Mouse (Mus musculus): ENCODE data around the gene Cacna2d3. TPM values are rescaled to one million over a fixed set of nuclear protein-coding genes. Genes with fewer than 3 reads are reported as not detected.

Gene Cacna2d3
- total RNA-seq, 1 experiment, result 0.40 TPM

DNA sequence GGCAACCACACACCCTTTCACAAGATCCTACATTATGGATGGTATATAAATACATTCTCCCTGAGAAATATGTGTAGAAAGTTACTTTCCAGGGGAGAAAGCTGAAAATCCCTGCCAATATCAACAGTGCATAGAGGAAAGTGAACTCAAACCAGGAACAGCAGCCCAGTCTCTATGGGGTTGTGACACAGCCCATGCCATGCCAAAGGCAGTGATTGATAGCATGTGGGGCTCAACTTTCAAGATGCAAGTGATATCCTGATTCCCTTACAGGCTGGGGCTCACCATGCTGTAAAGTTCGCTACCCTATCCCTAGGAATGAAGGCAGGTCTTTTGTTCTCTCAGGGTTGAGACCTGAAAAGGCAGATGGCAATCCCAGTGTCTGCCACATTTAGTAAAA lies 229.9 kb downstream of the Cacna2d3 start:
- no peak for DNase-seq (ENCODE audit: low read depth, low spot score)
- Histone ChIP-seq H3K4me1 (ENCODE audit: control insufficient read depth in 2 of 2, insufficient read depth in 2 of 2, low read length in 2 of 2, poor library complexity in 1 of 2) (no peaks in the 10 kb centered on the region), H3K9ac (ENCODE audit: insufficient read depth, low read depth, low read length, poor library complexity, severe bottlenecking) (no peak overlapping the region), H3K36me3 (ENCODE audit: control insufficient read depth, insufficient read depth, low read length, poor library complexity, severe bottlenecking) (no peaks in the 10 kb centered on the region), H3K4me3 (ENCODE audit: insufficient read depth in 1 of 2, low read depth in 1 of 2, low read length in 2 of 2, poor library complexity in 1 of 2, severe bottlenecking in 1 of 2) (no peak overlapping the region), H3K9me3 (ENCODE audit: control insufficient read depth, insufficient read depth, low read depth, low read length) (no peaks in the 10 kb centered on the region), H3K27ac (ENCODE audit: insufficient read depth, low read depth, low read length, poor library complexity, severe bottlenecking) (no peak overlapping the region)
- TF ChIP-seq CHD2 (IDR thresholded peaks at IDR 0.05; ENCODE audit: low read depth, low read length) (no peak), ZNF384 (IDR thresholded peaks at IDR 0.05; ENCODE audit: low read depth, low read length) (no peak), ZC3H11A (IDR thresholded peaks at IDR 0.05; ENCODE audit: borderline replicate concordance, low read depth, low read length) (no peak), MAFK (IDR thresholded peaks at IDR 0.05; ENCODE audit: insufficient read depth, low read depth, low read length) (no peak), HCFC1 (IDR thresholded peaks at IDR 0.05; ENCODE audit: borderline replicate concordance, insufficient read depth, low read length) (no peak)
- in situ Hi-C loops (cut with MboI; ENCODE audit: low sequenced_read_pairs in 2 of 2, unreplicated experiment in 2 of 2), result no loop called here

DNA sequence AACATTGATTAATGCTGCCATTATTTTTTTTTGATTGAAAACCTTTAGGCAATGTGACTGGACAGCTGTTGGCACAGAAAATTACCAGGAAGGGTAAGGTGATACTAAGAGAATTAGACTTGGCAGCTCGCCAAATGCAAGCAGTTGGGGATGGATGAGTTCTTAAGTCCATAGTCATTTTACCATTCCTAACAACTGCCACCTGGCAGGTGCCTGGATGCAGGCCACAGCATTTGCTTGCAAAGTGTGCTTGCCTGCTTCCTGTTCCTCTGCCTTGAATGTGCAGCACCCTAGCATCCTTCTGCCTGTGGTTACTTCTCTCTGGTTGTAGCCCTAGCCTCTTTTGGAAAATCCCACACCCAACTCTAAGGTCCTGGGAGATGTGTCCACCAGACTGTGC lies 236.2 kb downstream of the Cacna2d3 start:
- no peak for DNase-seq (ENCODE audit: low read depth, low spot score)

DNA sequence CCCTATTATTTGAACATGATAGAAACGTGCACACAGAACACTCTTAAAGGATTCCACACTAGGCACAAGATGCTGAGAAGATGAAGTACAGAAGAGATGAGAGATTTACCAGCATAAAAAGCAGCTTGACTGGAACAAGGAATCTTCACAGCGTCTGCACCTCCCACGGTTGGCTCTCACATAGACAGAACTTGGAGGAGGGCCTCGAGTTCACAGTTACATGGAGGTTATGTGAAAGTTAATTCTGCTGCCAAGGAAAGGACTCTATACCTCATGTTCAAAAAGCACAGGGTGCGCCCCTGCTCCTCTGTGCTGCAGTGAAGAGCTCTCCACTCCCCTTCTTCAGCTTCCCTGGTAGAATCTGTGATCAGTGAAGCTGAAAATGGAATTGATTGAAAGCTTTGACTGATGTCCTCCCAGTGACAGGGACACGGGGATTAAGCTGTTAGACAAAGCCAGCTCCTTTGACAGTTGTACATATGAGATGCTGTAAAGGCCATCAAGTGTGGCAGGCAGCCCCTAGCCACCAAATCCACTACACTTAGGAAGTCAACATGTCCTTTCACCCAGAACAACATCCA lies 243.2 kb downstream of the Cacna2d3 start:
- H3K36me3 ChIP-seq (ENCODE audit: control insufficient read depth, insufficient read depth, low read length, poor library complexity, severe bottlenecking), result no peaks in the 10 kb centered on the region
- no peaks in the 10 kb centered on the region for H3K4me1 ChIP-seq (ENCODE audit: control insufficient read depth in 2 of 2, insufficient read depth in 2 of 2, low read length in 2 of 2, poor library complexity in 1 of 2)
- no peak overlapping the region for H3K4me3 ChIP-seq (ENCODE audit: insufficient read depth in 1 of 2, low read depth in 1 of 2, low read length in 2 of 2, poor library complexity in 1 of 2, severe bottlenecking in 1 of 2)
- no peak for TF ChIP-seq ZNF384 (IDR thresholded peaks at IDR 0.05; ENCODE audit: low read depth, low read length)
- TF ChIP-seq ZC3H11A (IDR thresholded peaks at IDR 0.05; ENCODE audit: borderline replicate concordance, low read depth, low read length), result no peak
- TF ChIP-seq MAFK (IDR thresholded peaks at IDR 0.05; ENCODE audit: insufficient read depth, low read depth, low read length), result no peak
- in situ Hi-C loops (cut with MboI; ENCODE audit: low sequenced_read_pairs in 2 of 2, unreplicated experiment in 2 of 2), result no loop called here
- no peak overlapping the region for H3K27ac ChIP-seq (ENCODE audit: insufficient read depth, low read depth, low read length, poor library complexity, severe bottlenecking)
- no peaks in the 10 kb centered on the region for H3K9me3 ChIP-seq (ENCODE audit: control insufficient read depth, insufficient read depth, low read depth, low read length)
- H3K9ac ChIP-seq (ENCODE audit: insufficient read depth, low read depth, low read length, poor library complexity, severe bottlenecking), result no peak overlapping the region
- no peak for DNase-seq (ENCODE audit: low read depth, low spot score)

More for the DNA sequence above, 236.2 kb downstream of the Cacna2d3 start:
- H3K9me3 ChIP-seq (ENCODE audit: control insufficient read depth, insufficient read depth, low read depth, low read length), result no peaks in the 10 kb centered on the region
- H3K9ac ChIP-seq (ENCODE audit: insufficient read depth, low read depth, low read length, poor library complexity, severe bottlenecking), result no peak overlapping the region
- in situ Hi-C loops (cut with MboI; ENCODE audit: low sequenced_read_pairs in 2 of 2, unreplicated experiment in 2 of 2), result no loop called here
- H3K4me1 ChIP-seq (ENCODE audit: control insufficient read depth in 2 of 2, insufficient read depth in 2 of 2, low read length in 2 of 2, poor library complexity in 1 of 2), result no peaks in the 10 kb centered on the region
- H3K27ac ChIP-seq (ENCODE audit: insufficient read depth, low read depth, low read length, poor library complexity, severe bottlenecking), result no peak overlapping the region
- no peak overlapping the region for H3K4me3 ChIP-seq (ENCODE audit: insufficient read depth in 1 of 2, low read depth in 1 of 2, low read length in 2 of 2, poor library complexity in 1 of 2, severe bottlenecking in 1 of 2)
- H3K36me3 ChIP-seq (ENCODE audit: control insufficient read depth, insufficient read depth, low read length, poor library complexity, severe bottlenecking), result no peaks in the 10 kb centered on the region
- TF ChIP-seq CHD2 (IDR thresholded peaks at IDR 0.05; ENCODE audit: low read depth, low read length) (no peak), MAFK (IDR thresholded peaks at IDR 0.05; ENCODE audit: insufficient read depth, low read depth, low read length) (no peak)

DNA sequence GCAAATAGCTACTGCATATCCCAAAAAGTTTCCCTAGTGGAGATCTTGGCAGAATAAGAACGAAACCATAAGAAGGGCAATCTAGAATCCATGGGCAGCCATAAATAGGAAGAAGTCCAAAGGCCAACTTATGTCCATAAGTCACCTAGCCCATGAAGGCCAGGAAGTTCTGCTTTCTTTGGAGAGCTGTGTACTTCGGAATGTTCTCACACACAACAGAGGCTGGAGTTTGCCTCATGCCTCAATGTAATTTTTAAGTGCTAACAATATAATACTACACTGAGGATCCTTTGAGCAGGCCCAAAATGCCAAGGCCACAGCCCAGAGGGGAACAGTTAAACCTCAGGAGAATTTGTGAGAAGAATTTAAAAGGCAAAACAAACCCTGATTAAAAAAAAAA lies 257.4 kb downstream of the Cacna2d3 start:
- no peak for TF ChIP-seq MAFK (IDR thresholded peaks at IDR 0.05; ENCODE audit: insufficient read depth, low read depth, low read length)
- Histone ChIP-seq H3K4me1 (ENCODE audit: control insufficient read depth in 2 of 2, insufficient read depth in 2 of 2, low read length in 2 of 2, poor library complexity in 1 of 2) (no peaks in the 10 kb centered on the region), H3K36me3 (ENCODE audit: control insufficient read depth, insufficient read depth, low read length, poor library complexity, severe bottlenecking) (no peaks in the 10 kb centered on the region), H3K9ac (ENCODE audit: insufficient read depth, low read depth, low read length, poor library complexity, severe bottlenecking) (no peak overlapping the region), H3K27ac (ENCODE audit: insufficient read depth, low read depth, low read length, poor library complexity, severe bottlenecking) (no peak overlapping the region), H3K4me3 (ENCODE audit: insufficient read depth in 1 of 2, low read depth in 1 of 2, low read length in 2 of 2, poor library complexity in 1 of 2, severe bottlenecking in 1 of 2) (no peak overlapping the region), H3K9me3 (ENCODE audit: control insufficient read depth, insufficient read depth, low read depth, low read length) (no peaks in the 10 kb centered on the region)
- in situ Hi-C loops (cut with MboI; ENCODE audit: low sequenced_read_pairs in 2 of 2, unreplicated experiment in 2 of 2), result no loop called here
- DNase-seq (ENCODE audit: low read depth, low spot score), result no peak

DNA sequence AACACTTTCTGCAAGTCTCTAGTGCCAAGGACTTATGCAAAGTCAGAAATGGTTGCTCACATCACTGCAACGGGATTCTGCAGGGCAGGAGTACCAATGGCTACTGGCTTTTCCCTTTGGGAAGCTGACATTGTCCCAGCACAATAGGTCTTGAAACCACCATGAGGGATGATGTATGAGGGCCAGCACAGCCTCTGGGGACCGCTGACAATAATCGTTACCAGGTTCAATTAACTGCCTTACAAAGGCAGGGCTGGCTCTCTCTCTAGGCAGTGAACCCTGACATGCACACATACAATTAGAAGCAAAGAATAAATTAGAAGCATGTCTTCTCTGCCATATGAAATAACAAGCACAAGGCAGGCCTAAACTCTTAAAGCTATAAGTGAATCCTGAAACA lies 272.5 kb downstream of the Cacna2d3 start:
- Histone ChIP-seq H3K4me3 (ENCODE audit: insufficient read depth in 1 of 2, low read depth in 1 of 2, low read length in 2 of 2, poor library complexity in 1 of 2, severe bottlenecking in 1 of 2) (no peak overlapping the region), H3K27ac (ENCODE audit: insufficient read depth, low read depth, low read length, poor library complexity, severe bottlenecking) (no peak overlapping the region), H3K4me1 (ENCODE audit: control insufficient read depth in 2 of 2, insufficient read depth in 2 of 2, low read length in 2 of 2, poor library complexity in 1 of 2) (no peaks in the 10 kb centered on the region), H3K9me3 (ENCODE audit: control insufficient read depth, insufficient read depth, low read depth, low read length) (no peaks in the 10 kb centered on the region), H3K36me3 (ENCODE audit: control insufficient read depth, insufficient read depth, low read length, poor library complexity, severe bottlenecking) (no peaks in the 10 kb centered on the region), H3K9ac (ENCODE audit: insufficient read depth, low read depth, low read length, poor library complexity, severe bottlenecking) (no peak overlapping the region)
- no peak for DNase-seq (ENCODE audit: low read depth, low spot score)
- in situ Hi-C loops (cut with MboI; ENCODE audit: low sequenced_read_pairs in 2 of 2, unreplicated experiment in 2 of 2), result loop anchor here in 1 of 2 experiments (25.0 kb wide), 1 partner anchor 312 kb away; no protein-coding TSS in a partner anchor
- TF ChIP-seq MAFK (IDR thresholded peaks at IDR 0.05; ENCODE audit: insufficient read depth, low read depth, low read length) (no peak), ZC3H11A (IDR thresholded peaks at IDR 0.05; ENCODE audit: borderline replicate concordance, low read depth, low read length) (no peak), ZNF384 (IDR thresholded peaks at IDR 0.05; ENCODE audit: low read depth, low read length) (no peak)

Measured in ES-E14 (cell line).